Mouse (Mus musculus) spleen, adult 12 weeks (tissue): ENCODE data around the gene Igdcc3.
A peak's percentile ranks its signal among the peaks of the same experiment; 100 is the strongest.

Source experiments
- DNase-seq: peaks from one replicate; pipeline ENCODE4 v3.0.0; 2022; ENCODE audit warnings: low spot score

The Igdcc3 gene

GRCm38 (mm10) chr9:65177497-65177896 is 36.5 kb downstream of the Igdcc3 start:
- DNase-seq = no peak

- no peak for DNase-seq
Observed at GRCm38 (mm10) chr9:65177912-65178311, 36.9 kb downstream of the Igdcc3 start.

- no peak for DNase-seq
Observed at GRCm38 (mm10) chr9:65178336-65179213, 37.6 kb downstream of the Igdcc3 start.

GRCm38 (mm10) chr9:65179817-65180624 is 39.0 kb downstream of the Igdcc3 start:
- no peak for DNase-seq

- DNase-seq = peak; percentile 61
Observed at GRCm38 (mm10) chr9:65188599-65188998, 47.6 kb downstream of the Igdcc3 start.

GRCm38 (mm10) chr9:65190306-65190705 is 49.3 kb downstream of the Igdcc3 start:
- DNase-seq = no peak

- no peak for DNase-seq
Observed at GRCm38 (mm10) chr9:65191389-65191754, 50.4 kb downstream of the Igdcc3 start.

GRCm38 (mm10) chr9:65191755-65192469 is 50.9 kb downstream of the Igdcc3 start:
- no peak for DNase-seq

GRCm38 (mm10) chr9:65193214-65193613 is 52.2 kb downstream of the Igdcc3 start:
- DNase-seq = no peak

- DNase-seq = no peak
Observed at GRCm38 (mm10) chr9:65195053-65195452, 54.1 kb downstream of the Igdcc3 start, which contains the start of gene Parp16. Parp16 (plus strand) TSS chr9:65195353.

GRCm38 (mm10) chr9:65195621-65195981 is 54.6 kb downstream of the Igdcc3 start:
- no peak for DNase-seq

- no peak for DNase-seq
Observed at GRCm38 (mm10) chr9:65195982-65196737, 55.2 kb downstream of the Igdcc3 start.

- peak; percentile 95 for DNase-seq
Observed at GRCm38 (mm10) chr9:65196738-65197569, 56.0 kb downstream of the Igdcc3 start.

GRCm38 (mm10) chr9:65197826-65198225 is 56.8 kb downstream of the Igdcc3 start:
- DNase-seq = peak; percentile 45

- DNase-seq = no peak
Observed at GRCm38 (mm10) chr9:65199723-65200122, 58.7 kb downstream of the Igdcc3 start.

- no peak for DNase-seq
Observed at GRCm38 (mm10) chr9:65200606-65201005, 59.6 kb downstream of the Igdcc3 start.

GRCm38 (mm10) chr9:65201021-65201380 is 60.0 kb downstream of the Igdcc3 start:
- no peak for DNase-seq

GRCm38 (mm10) chr9:65201381-65202164 is 60.6 kb downstream of the Igdcc3 start:
- DNase-seq = peak; percentile 72

- DNase-seq = no peak
Observed at GRCm38 (mm10) chr9:65202165-65202754, 61.3 kb downstream of the Igdcc3 start.
